Mouse (Mus musculus) hindbrain, embryonic 16.5 days (tissue): Measurements from ENCODE around the gene Tead2. TPM values are rescaled to one million over a fixed set of nuclear protein-coding genes. Genes with fewer than 3 reads are reported as not detected.
A peak's percentile ranks its signal among the peaks of the same experiment; 100 is the strongest.

Experiments used
- ATAC-seq: fragments of 200-750 bp; cut with Nextera tagmentation; 2 replicates; pipeline ENCODE4 v1.8.0; 2017; ENCODE audit warnings: moderate TSS enrichment, moderate library complexity
- H3K27ac ChIP-seq: fragments of 300-500 bp; sonication (generic); 2 replicates; pipeline ENCODE4 v1.5.1; 2014; ENCODE audit warnings: low read depth, mild to moderate bottlenecking, control low read depth, low read length, moderate library complexity
- H3K27me3 ChIP-seq: fragments of 300-500 bp; sonication (generic); replicated peaks from 2 replicates; pipeline ENCODE4 v1.6.1; 2014; ENCODE audit warnings: low read length; ENCODE audit not compliant: control insufficient read depth, insufficient read depth
- H3K36me3 ChIP-seq: fragments of 300-500 bp; sonication (generic); 2 replicates; pipeline ENCODE4 v1.6.1; 2014; ENCODE audit warnings: mild to moderate bottlenecking, low read length, moderate library complexity, mixed read lengths; ENCODE audit not compliant: control insufficient read depth, insufficient read depth
- H3K4me1 ChIP-seq: fragments of 300-500 bp; sonication (generic); 2 replicates; pipeline ENCODE4 v1.6.1; 2014; ENCODE audit warnings: low read depth, low read length; ENCODE audit not compliant: control insufficient read depth, insufficient read depth
- H3K4me2 ChIP-seq: fragments of 300-500 bp; sonication (generic); 2 replicates; pipeline ENCODE4 v1.6.1; 2014; ENCODE audit warnings: mild to moderate bottlenecking, low read length, control low read depth, moderate library complexity
- H3K4me3 ChIP-seq: fragments of 300-500 bp; sonication (generic); 2 replicates; pipeline ENCODE4 v1.5.1; 2014; ENCODE audit warnings: mild to moderate bottlenecking, low read length, control low read depth, moderate library complexity
- H3K9ac ChIP-seq: fragments of 300-500 bp; sonication (generic); 2 replicates; pipeline ENCODE4 v1.6.1; 2014; ENCODE audit warnings: low read depth, mild to moderate bottlenecking, control low read depth, low read length, moderate library complexity
- H3K9me3 ChIP-seq: fragments of 300-500 bp; sonication (generic); 2 replicates; pipeline ENCODE4 v1.6.1; 2014; ENCODE audit warnings: mild to moderate bottlenecking, low read length, moderate library complexity; ENCODE audit not compliant: control insufficient read depth
- WGBS: fragments of 180-500 bp; shearing (Covaris S2); extraction: QIAGEN DNeasy Blood & Tissue Kit; methylation state at CpG from one replicate; pipeline ENCODE4 v1.1.7; 2014; 5-methylcytosine and 5-hydroxymethylcytosine counted together
- polyA plus RNA-seq: library from polyadenylated mRNA; unstranded; fragments of >200 nt; fragmentation: Nextera tagmentation; extraction: Ambion mirVana; gene quantifications from 2 replicates; pipeline ENCODE4 v1.2.1, GENCODE M21; 2015

Tead2 gene
- polyA plus RNA-seq, 1 experiment from 2014 or later, result 46.9 TPM

DNA sequence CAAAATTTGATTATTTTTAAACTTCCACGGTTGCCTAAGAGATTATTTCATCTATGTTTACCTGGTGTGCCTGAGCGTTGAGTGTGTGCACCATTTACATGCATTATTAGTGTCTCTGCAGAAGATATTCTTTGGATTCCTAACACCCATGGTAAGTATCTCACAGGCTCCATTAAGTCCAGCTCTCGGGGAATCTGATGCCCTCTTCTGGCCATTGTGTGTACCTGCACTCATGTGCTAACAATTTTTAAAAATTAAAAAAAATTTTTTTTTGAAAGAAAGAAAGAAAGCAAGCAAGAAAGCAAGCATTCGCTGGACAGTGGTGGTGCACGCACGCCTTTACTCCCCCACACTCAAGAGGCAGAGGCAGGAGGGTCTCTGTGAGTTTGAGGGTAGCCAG is 7.3 kb upstream of the Tead2 start:
- no peak for ATAC-seq
- Histone ChIP-seq H3K9me3 (no peaks in the 10 kb centered on the region), H3K4me3 (no peak overlapping the region), H3K9ac (no peak overlapping the region), H3K4me2 (no peak overlapping the region), H3K27me3 (peaks cover 22% of the 10 kb centered on the region), H3K36me3 (no peaks in the 10 kb centered on the region), H3K27ac (no peak overlapping the region), H3K4me1 (no peaks in the 10 kb centered on the region)
- 81% methylated on average over 6 of the region's 6 CpGs for WGBS

DNA sequence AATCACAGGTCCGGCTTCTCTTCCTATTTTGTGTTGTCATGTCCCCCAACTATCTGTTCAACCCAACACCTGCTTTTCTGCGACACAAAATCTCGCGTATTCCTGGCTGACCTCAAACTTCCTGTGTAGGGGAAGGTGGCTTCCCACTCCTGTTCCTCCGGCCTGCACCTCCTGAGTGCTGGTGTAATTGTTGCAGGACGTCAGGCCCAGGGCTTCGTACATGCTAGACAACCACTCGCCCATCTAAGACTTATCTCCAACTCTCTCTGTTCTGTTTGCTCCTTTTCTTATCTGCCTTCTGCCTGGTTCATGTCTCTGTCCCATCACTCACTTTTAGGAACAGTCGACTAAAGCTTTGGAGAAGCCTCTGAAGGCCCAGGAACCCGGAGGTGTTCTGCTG is 4.5 kb upstream of the Tead2 start:
- peaks cover 22% of the 10 kb centered on the region for H3K27me3 ChIP-seq
- H3K4me2 ChIP-seq, result peak overlapping the region; percentile 19; the same call in 1 of the 2 replicates
- H3K9ac ChIP-seq, result no peak overlapping the region; the same call in 1 of the 2 replicates
- WGBS, result 77% methylated on average over 10 of the region's 10 CpGs
- no peak overlapping the region for H3K27ac ChIP-seq
- H3K4me3 ChIP-seq, result peak overlapping the region; percentile 21
- H3K9me3 ChIP-seq, result no peaks in the 10 kb centered on the region
- peaks cover 6% of the 10 kb centered on the region for H3K4me1 ChIP-seq
- no peaks in the 10 kb centered on the region for H3K36me3 ChIP-seq
- ATAC-seq, result no peak

DNA sequence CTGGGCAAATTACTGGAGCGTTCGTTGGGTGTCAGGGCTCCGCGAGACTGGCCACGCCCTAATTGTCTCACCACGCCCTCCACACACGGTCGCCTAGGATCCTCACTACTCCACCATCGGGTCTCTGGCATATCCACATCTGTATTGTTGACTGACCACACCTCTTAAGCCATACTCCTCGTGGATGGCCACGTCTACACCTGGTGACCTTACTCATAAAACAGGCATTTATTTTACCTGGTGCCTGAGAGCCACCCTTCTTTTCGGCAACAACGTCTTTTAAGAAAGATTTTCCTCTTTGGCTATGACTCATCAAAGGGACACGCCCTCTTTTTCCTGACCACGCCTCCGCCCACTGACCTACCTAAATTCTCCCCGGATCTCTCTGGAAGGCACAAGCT is 3.7 kb upstream of the Tead2 start, which contains the start of gene Dkkl1:
TSS of gene Dkkl1 (minus strand) at position 297 of the 401 bp plus-strand sequence.
- 0 out of 2 replicates have a peak, but pooled peaks have one; percentile 29 for ATAC-seq
- peaks cover 22% of the 10 kb centered on the region for H3K27me3 ChIP-seq
- no peaks in the 10 kb centered on the region for H3K36me3 ChIP-seq
- H3K9ac ChIP-seq, result peak within 1 kb of the TSS; percentile 45
- WGBS, result 5% methylated on average over 17 of the region's 17 CpGs
- peaks cover 12% of the 10 kb centered on the region for H3K4me1 ChIP-seq
- no peaks in the 10 kb centered on the region for H3K9me3 ChIP-seq
- H3K27ac ChIP-seq, result no peak within 1 kb of the TSS
- peak within 1 kb of the TSS; percentile 19 for H3K4me2 ChIP-seq
- peak within 1 kb of the TSS; percentile 21 for H3K4me3 ChIP-seq

DNA sequence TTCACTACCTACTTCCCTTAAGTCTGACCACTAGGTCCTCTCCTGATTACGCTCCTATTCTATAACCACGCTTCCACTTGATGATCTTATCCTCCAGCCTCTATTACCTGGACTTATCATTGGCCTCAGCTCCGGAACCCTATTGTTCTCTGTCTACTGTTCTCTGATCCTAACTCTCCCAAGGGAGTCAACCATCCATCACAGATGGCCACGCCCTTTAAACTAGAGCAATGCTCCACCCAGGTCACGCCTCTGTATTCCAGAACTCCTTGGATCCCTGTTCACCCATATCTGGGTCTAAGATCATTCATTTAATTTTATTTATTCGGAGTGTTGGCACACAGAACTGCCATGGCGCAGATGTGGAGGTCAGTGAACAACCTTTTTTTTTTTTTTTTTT is 3.2 kb upstream of the Tead2 start:
- Histone ChIP-seq H3K4me1 (peaks cover 17% of the 10 kb centered on the region), H3K9me3 (no peaks in the 10 kb centered on the region), H3K4me2 (peak overlapping the region; percentile 19), H3K9ac (no peak overlapping the region), H3K27ac (no peak overlapping the region), H3K36me3 (no peaks in the 10 kb centered on the region), H3K4me3 (no peak overlapping the region), H3K27me3 (peaks cover 22% of the 10 kb centered on the region)
- ATAC-seq, result no peak
- 73% methylated on average over 7 of the region's 7 CpGs for WGBS

DNA sequence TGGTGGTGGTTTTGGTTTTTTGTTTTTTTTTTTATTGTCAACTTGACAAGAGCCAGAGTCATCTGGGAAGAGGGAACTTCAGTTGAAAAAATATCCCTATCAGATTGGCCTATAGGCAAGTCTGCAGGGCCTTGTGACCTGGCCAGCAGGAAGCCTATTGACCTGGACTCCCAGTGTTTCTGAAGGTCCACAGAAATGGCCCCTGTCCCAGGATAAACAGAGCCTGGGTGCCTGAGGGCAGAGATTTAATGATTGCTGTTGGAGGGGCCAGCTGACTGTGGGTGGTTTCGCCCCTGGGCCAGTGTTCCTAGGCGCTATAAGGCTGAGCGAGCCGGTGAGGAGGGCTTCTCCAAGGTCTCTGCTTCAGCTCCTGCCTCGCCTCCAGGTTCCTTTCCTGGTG is 1.8 kb upstream of the Tead2 start:
- ATAC-seq, result no peak
- Histone ChIP-seq H3K4me2 (no peak overlapping the region), H3K4me1 (peaks cover 20% of the 10 kb centered on the region), H3K27ac (no peak overlapping the region), H3K27me3 (peaks cover 22% of the 10 kb centered on the region), H3K9me3 (no peaks in the 10 kb centered on the region), H3K4me3 (no peak overlapping the region), H3K36me3 (no peaks in the 10 kb centered on the region), H3K9ac (no peak overlapping the region)
- 75% methylated on average over 5 of the region's 5 CpGs for WGBS

DNA sequence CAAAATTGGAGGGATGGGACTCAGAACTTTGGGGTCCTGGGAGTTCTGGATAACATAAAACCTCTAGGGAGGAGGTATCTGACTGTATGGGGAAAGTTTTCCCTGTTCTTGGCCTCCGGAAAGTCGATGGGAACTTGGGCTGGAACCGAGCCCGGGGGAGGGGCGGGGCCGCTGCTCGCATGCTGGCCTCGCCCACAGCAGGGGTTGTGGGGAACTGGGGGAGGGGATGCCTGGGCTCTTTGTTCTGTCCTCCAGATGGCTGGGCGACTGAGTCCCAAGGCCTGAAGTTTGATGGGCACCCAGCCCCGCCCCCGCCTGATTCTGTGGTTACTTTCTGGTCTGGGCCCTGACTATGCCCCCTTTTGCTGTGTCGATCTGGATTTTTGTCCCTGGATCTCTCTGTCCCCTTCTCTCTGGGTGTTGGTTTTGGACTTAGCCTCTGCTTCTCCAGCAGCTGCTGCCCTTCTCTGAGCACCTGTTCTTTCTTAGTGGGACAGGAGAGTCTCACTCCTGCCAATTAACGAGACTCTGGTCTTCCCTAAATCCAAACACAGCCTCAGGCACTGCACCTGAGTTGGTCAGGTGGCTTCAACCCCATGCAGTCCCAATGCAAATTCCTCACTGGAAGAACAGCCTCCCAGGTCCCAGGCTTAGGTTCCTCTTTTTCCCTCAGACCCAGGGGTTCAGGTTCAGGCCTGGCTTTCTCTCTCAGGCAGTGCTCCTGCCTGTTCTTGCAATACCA is 1.1 kb downstream of the Tead2 start:
- peak overlapping the region; percentile 74 for H3K9ac ChIP-seq
- H3K36me3 ChIP-seq, result no peaks in the 10 kb centered on the region
- under 1% methylated on average over 13 of the region's 13 CpGs for WGBS
- peak; percentile 72 for ATAC-seq
- H3K27me3 ChIP-seq, result peaks cover 5% of the 10 kb centered on the region
- H3K4me2 ChIP-seq, result peak overlapping the region; percentile 75
- peak overlapping the region; percentile 81 for H3K27ac ChIP-seq
- peak overlapping the region; percentile 51 for H3K4me3 ChIP-seq
- no peaks in the 10 kb centered on the region for H3K9me3 ChIP-seq
- H3K4me1 ChIP-seq, result peaks cover 20% of the 10 kb centered on the region

DNA sequence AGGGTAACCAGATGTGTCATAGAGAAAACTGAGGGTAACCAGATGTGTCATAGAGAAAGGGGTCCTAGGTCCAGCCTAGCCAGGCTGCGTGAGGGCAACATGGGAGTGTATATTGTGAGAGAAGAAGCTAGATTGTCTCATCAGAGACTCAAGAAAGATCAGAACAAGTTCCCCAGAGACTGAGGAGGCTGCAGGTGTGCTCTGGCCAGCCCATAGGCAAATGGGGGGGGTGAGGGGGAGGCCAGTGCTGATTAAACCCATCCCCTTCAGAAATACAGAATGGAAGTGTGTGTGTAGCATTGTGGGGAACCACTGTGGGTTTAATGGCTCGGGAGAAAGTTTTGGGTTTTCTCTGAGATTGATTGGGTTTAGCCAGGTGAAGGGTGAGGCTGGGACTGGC is 6.1 kb downstream of the Tead2 start:
- peaks cover 8% of the 10 kb centered on the region for H3K4me1 ChIP-seq
- ATAC-seq, result no peak

DNA sequence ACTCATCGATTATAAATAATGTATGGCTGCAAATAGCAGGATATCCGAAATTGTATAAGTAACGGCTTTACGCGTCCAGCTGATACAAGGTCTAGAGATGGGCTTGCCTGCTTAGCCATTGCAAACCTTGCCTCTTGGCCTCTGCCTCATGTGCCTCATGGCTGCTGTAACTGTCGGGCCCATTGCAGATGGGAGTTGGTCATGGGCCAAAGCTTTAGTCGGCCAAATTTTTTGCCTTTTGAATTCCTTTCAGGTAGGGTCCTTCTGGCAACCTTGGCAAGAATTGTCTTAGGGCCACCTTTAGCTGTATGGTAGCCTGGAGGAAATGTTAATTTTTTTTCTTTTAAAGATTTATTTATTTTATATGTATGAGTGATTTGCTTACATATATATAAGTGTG is 9.3 kb downstream of the Tead2 start:
- Histone ChIP-seq H3K9me3 (no peaks in the 10 kb centered on the region), H3K4me2 (no peak overlapping the region), H3K9ac (no peak overlapping the region), H3K27ac (no peak overlapping the region), H3K36me3 (peaks cover 2% of the 10 kb centered on the region; the same call in 1 of the 2 replicates), H3K4me3 (no peak overlapping the region), H3K27me3 (no peaks in the 10 kb centered on the region), H3K4me1 (no peaks in the 10 kb centered on the region)
- ATAC-seq, result no peak
- 86% methylated on average over 7 of the region's 7 CpGs for WGBS

More for the DNA sequence above, 6.1 kb downstream of the Tead2 start:
- no peaks in the 10 kb centered on the region for H3K27me3 ChIP-seq
- no peak overlapping the region for H3K27ac ChIP-seq
- H3K4me3 ChIP-seq, result no peak overlapping the region
- no peak overlapping the region for H3K4me2 ChIP-seq
- H3K36me3 ChIP-seq, result peaks cover 2% of the 10 kb centered on the region; the same call in 1 of the 2 replicates
- H3K9me3 ChIP-seq, result no peaks in the 10 kb centered on the region
- no peak overlapping the region for H3K9ac ChIP-seq
- WGBS, result 96% methylated on average over 2 of the region's 2 CpGs

DNA sequence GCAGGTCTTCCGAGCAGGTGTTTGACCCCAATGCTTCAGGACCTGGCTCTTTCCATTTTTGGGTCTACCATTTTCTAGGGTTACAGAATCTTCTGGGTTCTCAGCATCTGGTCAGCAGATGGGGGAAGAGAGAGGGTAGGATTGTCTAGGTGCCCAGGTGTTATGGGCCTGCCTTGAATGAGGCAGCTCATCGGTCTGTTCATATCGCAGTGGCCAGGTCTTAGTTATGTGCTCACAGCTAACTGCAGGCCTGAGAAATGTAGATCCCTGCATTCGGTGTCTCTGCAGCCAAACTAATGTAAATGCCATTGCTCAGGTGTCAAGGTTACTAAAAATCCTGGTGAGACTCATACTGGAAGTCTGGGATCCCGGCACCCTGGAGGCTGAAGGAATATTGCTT is 10.9 kb downstream of the Tead2 start:
- no peak overlapping the region for H3K4me2 ChIP-seq
- no peak overlapping the region for H3K27ac ChIP-seq
- H3K4me3 ChIP-seq, result no peak overlapping the region
- no peaks in the 10 kb centered on the region for H3K4me1 ChIP-seq
- H3K9ac ChIP-seq, result no peak overlapping the region
- no peak for ATAC-seq
- no peaks in the 10 kb centered on the region for H3K27me3 ChIP-seq
- H3K36me3 ChIP-seq, result peaks cover 2% of the 10 kb centered on the region; the same call in 1 of the 2 replicates
- WGBS, result 92% methylated on average over 5 of the region's 5 CpGs
- H3K9me3 ChIP-seq, result no peaks in the 10 kb centered on the region
